Mouse (Mus musculus) heart, embryonic 12.5 days (tissue): ENCODE data around the gene Rgs12. TPM values are rescaled to one million over a fixed set of nuclear protein-coding genes. Genes with fewer than 3 reads are reported as not detected.
A peak's percentile ranks its signal among the peaks of the same experiment; 100 is the strongest.

ENCODE experiments used
- ATAC-seq: fragments of 200-750 bp; cut with Nextera tagmentation; 2 replicates; pipeline ENCODE4 v1.8.0; 2017; ENCODE audit warnings: moderate TSS enrichment, moderate library complexity; ENCODE audit not compliant: insufficient number of reproducible peaks, low FRiP score
- H3K27ac ChIP-seq: fragments of 300-500 bp; sonication (generic); 2 replicates; pipeline ENCODE4 v1.5.1; 2016; ENCODE audit warnings: mild to moderate bottlenecking, moderate library complexity; ENCODE audit not compliant: poor library complexity, severe bottlenecking
- H3K27me3 ChIP-seq: fragments of 300-500 bp; sonication (generic); replicated peaks from 2 replicates; pipeline ENCODE4 v1.6.1; 2016; ENCODE audit warnings: mild to moderate bottlenecking, moderate library complexity
- H3K36me3 ChIP-seq: fragments of 300-500 bp; sonication (generic); 2 replicates; pipeline ENCODE4 v1.6.1; 2016; ENCODE audit warnings: mild to moderate bottlenecking, moderate library complexity
- H3K4me1 ChIP-seq: fragments of 300-500 bp; sonication (generic); replicated peaks from 2 replicates; pipeline ENCODE4 v1.6.1; 2016; ENCODE audit warnings: mild to moderate bottlenecking
- H3K4me2 ChIP-seq: fragments of 300-500 bp; sonication (generic); 2 replicates; pipeline ENCODE4 v1.6.1; 2016; ENCODE audit warnings: mild to moderate bottlenecking, moderate library complexity
- H3K4me3 ChIP-seq: fragments of 300-500 bp; sonication (generic); 2 replicates; pipeline ENCODE4 v1.5.1; 2016; ENCODE audit warnings: mild to moderate bottlenecking
- H3K9ac ChIP-seq: fragments of 300-500 bp; sonication (generic); 2 replicates; pipeline ENCODE4 v1.6.1; 2016; ENCODE audit warnings: mild to moderate bottlenecking, moderate library complexity
- H3K9me3 ChIP-seq: fragments of 300-500 bp; sonication (generic); replicated peaks from 2 replicates; pipeline ENCODE4 v1.6.1; 2016; ENCODE audit warnings: mild to moderate bottlenecking, moderate library complexity
- WGBS: fragments of 180-500 bp; shearing (Covaris S2); methylation state at CpG from one replicate; pipeline ENCODE4 v1.1.7; 2016; 5-methylcytosine and 5-hydroxymethylcytosine counted together
- polyA plus RNA-seq: library from polyadenylated mRNA; unstranded; fragments of >200 nt; fragmentation: Nextera tagmentation; extraction: Ambion mirVana; gene quantifications from 2 replicates; pipeline ENCODE4 v1.2.1, GENCODE M21; 2016

The Rgs12 gene
- polyA plus RNA-seq, 1 experiment from 2014 or later = 35.6 TPM

DNA sequence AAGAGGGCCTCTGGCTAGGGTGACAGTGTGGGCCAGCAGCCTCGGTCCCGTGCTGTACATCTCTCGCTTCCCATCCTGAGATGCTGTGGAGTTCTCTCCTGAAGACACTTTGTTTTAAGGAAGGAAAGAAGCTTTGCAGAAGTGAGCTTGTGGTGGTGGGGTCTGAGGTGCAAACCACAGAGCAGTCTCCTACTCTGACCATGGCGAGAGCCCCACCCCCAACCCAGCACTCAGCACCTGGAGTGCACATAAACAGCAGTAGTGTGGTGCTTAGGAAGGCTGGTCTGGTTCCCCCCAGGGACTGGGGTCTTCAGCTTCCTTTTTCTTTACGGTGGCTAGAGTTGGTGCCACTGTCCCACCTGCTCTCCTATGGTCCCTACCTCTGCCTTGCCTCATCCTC, 85.9 kb downstream of the Rgs12 start:
- H3K4me2 ChIP-seq = no peak overlapping the region
- no peak overlapping the region for H3K4me3 ChIP-seq
- ATAC-seq = no peak
- H3K27ac ChIP-seq = 0 out of 2 replicates have a peak overlapping the region, but pooled peaks have one; percentile 5
- H3K9ac ChIP-seq = no peak overlapping the region
- WGBS = 74% methylated on average over 5 of the region's 5 CpGs
- H3K4me1 ChIP-seq = peaks cover 10% of the 10 kb centered on the region
- peaks cover 43% of the 10 kb centered on the region for H3K36me3 ChIP-seq
- no peaks in the 10 kb centered on the region for H3K9me3 ChIP-seq
- no peaks in the 10 kb centered on the region for H3K27me3 ChIP-seq

DNA sequence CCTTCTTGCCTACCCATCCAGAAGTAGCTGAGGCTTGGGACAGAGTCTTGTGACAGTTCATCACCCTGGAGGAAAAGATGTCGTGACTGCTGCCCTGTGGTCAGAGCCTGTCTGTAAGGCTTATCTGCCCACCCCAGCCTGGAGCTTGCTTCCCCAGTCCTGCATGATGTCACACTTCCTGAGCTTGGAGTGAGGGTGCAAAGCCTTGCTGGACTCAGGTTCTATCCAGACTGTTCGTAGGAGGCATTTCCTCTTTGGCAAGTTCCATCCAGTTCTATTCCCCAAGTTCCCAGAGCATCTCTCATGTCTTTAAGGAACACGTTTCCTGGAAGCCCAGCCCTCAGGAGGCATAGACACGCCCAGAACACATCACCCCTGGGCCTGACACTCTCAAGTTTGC, 86.5 kb downstream of the Rgs12 start:
- Histone ChIP-seq H3K27ac (0 out of 2 replicates have a peak overlapping the region, but pooled peaks have one; percentile 5), H3K9me3 (no peaks in the 10 kb centered on the region), H3K4me2 (no peak overlapping the region), H3K27me3 (no peaks in the 10 kb centered on the region), H3K9ac (no peak overlapping the region), H3K4me1 (peaks cover 11% of the 10 kb centered on the region), H3K36me3 (peaks cover 38% of the 10 kb centered on the region), H3K4me3 (no peak overlapping the region)
- peak; percentile 73; the same call in 1 of the 2 replicates for ATAC-seq
- 44% methylated on average over 4 of the region's 4 CpGs for WGBS

DNA sequence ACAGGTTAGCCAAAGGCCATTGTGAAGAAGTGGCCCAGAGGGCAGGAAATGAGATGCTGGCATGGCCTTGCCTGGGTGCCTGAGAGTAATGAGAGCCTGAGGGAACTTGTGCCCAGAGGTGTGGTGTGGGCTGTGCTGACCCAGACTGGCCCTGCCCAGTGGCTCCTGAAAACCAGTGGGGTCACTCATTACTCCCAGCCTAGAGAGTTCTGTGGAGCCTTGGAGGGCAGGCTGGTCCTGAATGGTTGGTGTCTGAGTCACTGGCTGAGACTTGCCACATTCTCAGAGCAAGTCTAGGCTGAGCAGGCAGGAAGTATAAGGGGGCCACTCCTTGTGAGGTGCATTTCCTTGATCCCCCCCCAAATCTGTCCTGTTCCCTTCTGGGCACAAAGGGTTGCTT, 88.2 kb downstream of the Rgs12 start:
- no peak overlapping the region for H3K27ac ChIP-seq
- no peak overlapping the region for H3K4me2 ChIP-seq
- H3K4me1 ChIP-seq = peaks cover 16% of the 10 kb centered on the region
- H3K4me3 ChIP-seq = no peak overlapping the region
- no peaks in the 10 kb centered on the region for H3K27me3 ChIP-seq
- H3K9me3 ChIP-seq = no peaks in the 10 kb centered on the region
- H3K36me3 ChIP-seq = peaks cover 22% of the 10 kb centered on the region
- no peak overlapping the region for H3K9ac ChIP-seq
- ATAC-seq = no peak

DNA sequence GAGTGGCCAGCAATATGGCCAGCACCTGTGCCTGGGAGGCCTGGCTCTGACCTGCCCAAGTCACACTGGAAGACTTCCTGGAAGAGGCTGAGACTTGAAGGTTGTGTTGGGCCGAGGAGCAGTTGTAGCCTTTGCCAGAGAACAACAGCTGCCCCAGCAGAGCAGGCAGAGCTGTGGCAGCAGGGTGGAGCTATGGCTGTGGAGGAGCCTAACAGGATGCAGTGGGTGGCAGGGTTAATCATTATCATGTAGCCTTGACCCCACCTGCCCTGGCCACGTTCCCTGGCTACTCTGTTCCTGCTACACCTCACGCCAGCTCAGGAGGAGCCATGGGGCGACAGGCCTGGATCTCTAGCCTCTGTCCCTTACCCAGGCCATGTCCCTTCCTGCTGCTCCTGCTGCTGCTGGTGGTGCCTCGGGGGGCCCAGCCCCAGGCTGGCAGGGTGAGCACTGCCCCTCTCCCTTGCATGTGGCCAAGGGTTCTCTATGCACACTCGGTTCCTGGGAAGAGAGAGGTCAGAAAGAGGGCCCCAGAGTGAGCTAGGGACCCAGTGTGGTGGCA, 92.1 kb downstream of the Rgs12 start, which contains the start of gene Hgfac:
Hgfac (plus strand) TSS at position 242 of the 562 bp plus-strand sequence.
- no peak within 1 kb of the TSS for H3K27ac ChIP-seq
- H3K4me3 ChIP-seq = no peak within 1 kb of the TSS
- ATAC-seq = no peak
- 38% methylated on average over 6 of the region's 6 CpGs for WGBS
- peaks cover 9% of the 10 kb centered on the region; the same call in 1 of the 2 replicates for H3K27me3 ChIP-seq
- H3K9me3 ChIP-seq = no peaks in the 10 kb centered on the region
- H3K4me2 ChIP-seq = no peak within 1 kb of the TSS
- H3K9ac ChIP-seq = no peak within 1 kb of the TSS
- no peaks in the 10 kb centered on the region for H3K36me3 ChIP-seq
- H3K4me1 ChIP-seq = 0 out of 2 replicates have a peak, but pooled peaks cover 6% of the 10 kb centered on the region

DNA sequence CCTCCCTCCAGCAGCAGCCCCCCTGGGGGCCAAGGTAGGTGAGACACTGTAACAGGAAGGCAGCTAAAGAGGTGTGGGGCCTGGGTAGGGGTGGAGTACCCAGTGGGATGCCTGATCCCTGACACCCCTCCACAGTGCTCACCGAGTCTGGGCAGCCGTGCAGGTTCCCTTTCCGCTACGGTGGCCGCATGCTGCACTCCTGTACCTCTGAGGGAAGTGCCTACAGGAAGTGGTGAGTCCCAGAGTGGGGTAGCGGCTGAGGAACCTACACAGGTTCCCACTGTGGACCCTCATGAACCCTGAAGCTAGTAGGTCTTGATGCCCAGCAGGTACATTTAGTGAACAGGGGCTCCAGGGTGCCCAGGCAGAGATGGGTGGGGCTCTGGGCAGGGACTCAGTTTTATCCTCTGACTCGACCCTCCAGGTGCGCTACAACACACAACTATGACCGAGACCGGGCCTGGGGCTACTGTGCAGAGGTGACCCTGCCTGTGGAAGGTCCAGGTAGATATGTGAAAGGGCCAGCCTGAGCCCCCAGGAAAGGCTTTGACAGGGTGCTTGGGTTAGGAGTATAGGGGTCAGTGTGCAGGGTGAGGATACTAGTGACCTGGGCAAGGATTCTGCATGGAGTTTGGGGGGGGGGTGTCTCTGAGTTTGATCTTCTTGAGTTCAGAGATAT, 93.3 kb downstream of the Rgs12 start:
- Histone ChIP-seq H3K4me3 (no peak overlapping the region), H3K4me1 (0 out of 2 replicates have a peak, but pooled peaks cover 6% of the 10 kb centered on the region), H3K9me3 (no peaks in the 10 kb centered on the region), H3K27ac (no peak overlapping the region), H3K4me2 (no peak overlapping the region), H3K9ac (no peak overlapping the region), H3K27me3 (peaks cover 9% of the 10 kb centered on the region; the same call in 1 of the 2 replicates), H3K36me3 (no peaks in the 10 kb centered on the region)
- 0 out of 2 replicates have a peak, but pooled peaks have one; percentile 2 for ATAC-seq
- WGBS = 64% methylated on average over 10 of the region's 10 CpGs

DNA sequence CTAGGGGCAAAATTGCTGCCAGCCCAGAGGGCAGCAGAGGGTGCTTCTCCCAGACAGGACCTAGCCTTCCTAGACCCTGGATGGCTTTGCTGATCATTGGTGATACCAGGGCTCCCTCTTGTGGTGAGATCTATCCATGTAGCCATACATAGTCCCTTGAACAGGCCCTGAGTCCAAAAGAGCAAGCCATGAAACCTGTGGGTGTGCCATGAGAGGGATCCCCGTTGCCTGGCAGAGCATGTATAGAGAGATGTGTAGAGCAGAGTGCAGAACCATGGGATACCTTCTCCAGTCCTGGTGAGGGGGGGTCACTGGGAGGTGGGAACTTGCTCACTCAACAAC, 93.8 kb downstream of the Rgs12 start:
- H3K36me3 ChIP-seq = no peaks in the 10 kb centered on the region
- H3K4me1 ChIP-seq = 0 out of 2 replicates have a peak, but pooled peaks cover 6% of the 10 kb centered on the region
- 14% methylated on average over 1 of the region's 1 CpGs for WGBS
- H3K9me3 ChIP-seq = no peaks in the 10 kb centered on the region
- ATAC-seq = 0 out of 2 replicates have a peak, but pooled peaks have one; percentile 44
- H3K27me3 ChIP-seq = peaks cover 9% of the 10 kb centered on the region; the same call in 1 of the 2 replicates
- no peak overlapping the region for H3K4me3 ChIP-seq
- H3K9ac ChIP-seq = no peak overlapping the region
- no peak overlapping the region for H3K4me2 ChIP-seq
- H3K27ac ChIP-seq = no peak overlapping the region

DNA sequence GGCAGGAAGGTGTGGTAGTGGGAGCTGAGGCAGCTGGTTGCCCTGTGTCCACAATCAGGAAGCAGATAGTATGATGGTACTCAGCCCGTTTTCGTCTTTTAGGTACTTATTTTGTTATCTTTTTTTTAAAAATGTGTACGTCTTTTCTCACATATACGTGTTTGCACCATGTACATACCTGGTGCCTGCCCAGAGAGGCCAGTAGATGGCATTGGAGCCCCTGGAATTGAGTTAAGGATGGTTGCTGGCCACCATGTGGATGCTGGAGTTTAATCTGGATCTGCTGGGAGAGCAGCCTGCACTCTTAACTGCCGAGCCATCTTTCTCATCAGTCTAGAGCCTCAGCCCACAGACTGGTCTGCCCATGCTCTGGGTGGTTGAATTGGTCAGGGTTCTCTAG, 101.3 kb downstream of the Rgs12 start:
- no peak for ATAC-seq
- 66% methylated on average over 5 of the region's 5 CpGs for WGBS
- no peaks in the 10 kb centered on the region for H3K36me3 ChIP-seq
- no peaks in the 10 kb centered on the region for H3K9me3 ChIP-seq
- no peak overlapping the region for H3K9ac ChIP-seq
- no peak overlapping the region for H3K4me3 ChIP-seq
- peaks cover 18% of the 10 kb centered on the region for H3K27me3 ChIP-seq
- H3K4me2 ChIP-seq = no peak overlapping the region
- no peaks in the 10 kb centered on the region for H3K4me1 ChIP-seq
- H3K27ac ChIP-seq = no peak overlapping the region

DNA sequence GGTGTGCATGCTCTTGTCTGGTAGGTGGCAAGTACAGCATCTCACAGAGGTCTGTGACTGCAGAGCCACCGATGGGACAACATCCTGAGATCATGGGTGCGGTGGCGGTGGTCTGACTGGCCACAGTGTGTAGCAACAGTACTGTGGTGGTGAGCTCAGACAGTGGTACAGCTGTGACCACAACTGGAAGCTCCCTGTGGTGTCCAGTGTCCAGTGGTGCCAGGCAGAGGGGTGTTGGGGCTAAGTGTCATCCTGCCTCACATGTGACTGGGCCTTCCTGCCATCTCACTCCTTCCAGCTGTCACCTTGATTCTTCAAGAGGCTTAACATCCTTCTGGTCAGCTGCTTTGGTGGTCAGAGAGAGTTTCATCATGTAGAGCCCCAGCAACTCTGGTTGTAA, 105.4 kb downstream of the Rgs12 start:
- Histone ChIP-seq H3K4me1 (peaks cover 18% of the 10 kb centered on the region), H3K4me2 (no peak overlapping the region), H3K9ac (no peak overlapping the region), H3K4me3 (no peak overlapping the region), H3K36me3 (no peaks in the 10 kb centered on the region), H3K27me3 (peaks cover 47% of the 10 kb centered on the region), H3K9me3 (no peaks in the 10 kb centered on the region), H3K27ac (no peak overlapping the region)
- WGBS = 88% methylated on average over 3 of the region's 3 CpGs
- ATAC-seq = no peak

DNA sequence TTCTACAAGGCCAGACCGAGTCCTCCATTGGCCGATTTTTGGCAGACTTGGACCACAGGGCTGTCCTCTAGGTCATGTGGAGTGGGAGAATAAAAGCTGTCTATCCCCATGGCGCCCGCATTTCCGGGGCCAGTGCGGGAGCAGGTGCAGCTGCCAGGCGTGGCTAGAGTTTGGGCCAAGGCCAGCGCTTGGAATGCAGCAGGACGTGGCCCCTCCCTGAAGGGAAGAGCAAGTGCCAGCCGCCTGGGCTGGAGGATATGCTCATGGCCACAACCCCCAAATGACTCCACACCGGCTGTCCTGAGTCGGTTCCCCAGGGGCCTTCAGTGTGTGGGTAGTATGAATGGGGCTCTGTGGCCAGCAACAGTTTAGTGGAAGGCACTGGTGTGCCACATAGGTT, 105.8 kb downstream of the Rgs12 start:
- ATAC-seq = no peak
- no peaks in the 10 kb centered on the region for H3K36me3 ChIP-seq
- H3K4me2 ChIP-seq = no peak overlapping the region
- H3K27me3 ChIP-seq = peaks cover 47% of the 10 kb centered on the region
- no peaks in the 10 kb centered on the region for H3K9me3 ChIP-seq
- WGBS = 73% methylated on average over 12 of the region's 12 CpGs
- H3K9ac ChIP-seq = no peak overlapping the region
- H3K4me1 ChIP-seq = peaks cover 23% of the 10 kb centered on the region
- H3K4me3 ChIP-seq = no peak overlapping the region
- no peak overlapping the region for H3K27ac ChIP-seq

DNA sequence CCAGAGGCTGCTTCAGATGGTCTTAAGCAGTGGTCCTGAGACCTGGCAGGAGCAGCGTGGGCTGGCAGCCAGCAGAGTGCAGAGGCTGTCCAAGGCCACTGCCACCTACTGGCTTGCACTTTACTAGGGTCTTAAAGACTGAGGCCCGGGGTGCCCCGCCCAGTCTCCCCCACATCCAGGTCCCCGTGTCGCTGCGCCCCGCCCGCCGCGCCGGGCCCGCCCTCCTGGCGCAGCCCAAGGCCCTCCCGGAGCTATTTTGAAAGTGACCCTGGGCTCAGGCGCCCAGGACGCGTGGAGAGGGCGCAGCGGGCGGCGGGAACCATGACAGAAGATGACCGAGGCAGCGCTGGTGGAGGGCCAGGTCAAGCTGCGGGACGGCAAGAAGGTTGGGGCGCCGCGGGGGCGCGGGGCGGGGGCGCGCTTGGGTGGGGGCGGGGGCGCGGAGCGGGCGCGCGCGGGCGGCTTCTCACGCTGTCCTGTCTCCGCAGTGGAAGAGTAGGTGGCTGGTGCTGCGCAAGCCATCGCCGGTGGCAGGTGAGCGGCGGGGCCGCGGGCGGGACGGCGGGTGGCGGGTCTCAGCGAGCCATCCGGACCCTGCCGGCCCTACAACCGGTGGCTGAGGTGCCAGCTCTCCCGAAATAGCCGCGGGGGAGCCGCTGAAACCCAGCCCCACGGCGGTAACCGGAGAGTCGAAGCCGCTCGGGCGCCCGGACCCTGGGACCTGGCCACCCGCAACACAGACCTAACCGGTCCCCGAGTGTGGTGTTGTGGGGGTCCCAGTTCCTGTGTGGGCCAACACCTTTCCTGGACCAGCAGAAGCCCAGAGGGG, 107.6 kb downstream of the Rgs12 start, which contains the start of gene Dok7:
Dok7 (plus strand) TSS at position 163 of the 829 bp plus-strand sequence.
- no peaks in the 10 kb centered on the region for H3K36me3 ChIP-seq
- peak; percentile 75 for ATAC-seq
- H3K27ac ChIP-seq = 0 out of 2 replicates have a peak within 1 kb of the TSS, but pooled peaks have one; percentile 28
- peak within 1 kb of the TSS; percentile 67 for H3K4me3 ChIP-seq
- peaks cover 33% of the 10 kb centered on the region for H3K4me1 ChIP-seq
- no peaks in the 10 kb centered on the region for H3K9me3 ChIP-seq
- H3K27me3 ChIP-seq = peaks cover 47% of the 10 kb centered on the region
- H3K4me2 ChIP-seq = peak within 1 kb of the TSS; percentile 93
- under 1% methylated on average over 71 of the region's 74 CpGs for WGBS
- H3K9ac ChIP-seq = peak within 1 kb of the TSS; percentile 79

DNA sequence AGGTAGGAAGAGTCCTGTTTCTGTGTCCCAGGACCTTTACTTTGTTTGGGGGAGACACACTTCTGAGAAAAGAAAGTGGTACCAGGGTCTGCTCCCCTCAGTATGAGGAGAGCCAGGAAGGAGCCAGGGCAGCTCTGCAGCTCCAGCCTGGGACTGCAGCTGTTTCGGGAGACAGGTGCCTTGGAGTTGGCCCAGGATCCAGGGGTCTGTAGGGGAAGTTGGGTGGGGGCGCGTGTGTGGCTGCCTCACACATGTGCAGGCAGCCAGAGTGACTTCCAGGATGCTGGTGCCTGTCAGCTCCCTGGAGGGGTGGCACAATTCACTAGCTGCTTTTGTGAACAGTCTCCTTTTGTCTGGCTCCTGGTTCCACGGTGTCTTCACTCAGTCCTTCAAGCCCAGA, 108.3 kb downstream of the Rgs12 start:
- ATAC-seq = no peak
- H3K4me2 ChIP-seq = peak overlapping the region; percentile 93
- H3K9me3 ChIP-seq = no peaks in the 10 kb centered on the region
- no peaks in the 10 kb centered on the region for H3K36me3 ChIP-seq
- WGBS = 34% methylated on average over 4 of the region's 4 CpGs
- peaks cover 47% of the 10 kb centered on the region for H3K27me3 ChIP-seq
- no peak overlapping the region for H3K27ac ChIP-seq
- H3K9ac ChIP-seq = peak overlapping the region; percentile 79
- peaks cover 33% of the 10 kb centered on the region for H3K4me1 ChIP-seq
- H3K4me3 ChIP-seq = peak overlapping the region; percentile 67
